Comparison of ENCODE assay signal across 21 mouse cellular contexts in the genomic region with DNA sequence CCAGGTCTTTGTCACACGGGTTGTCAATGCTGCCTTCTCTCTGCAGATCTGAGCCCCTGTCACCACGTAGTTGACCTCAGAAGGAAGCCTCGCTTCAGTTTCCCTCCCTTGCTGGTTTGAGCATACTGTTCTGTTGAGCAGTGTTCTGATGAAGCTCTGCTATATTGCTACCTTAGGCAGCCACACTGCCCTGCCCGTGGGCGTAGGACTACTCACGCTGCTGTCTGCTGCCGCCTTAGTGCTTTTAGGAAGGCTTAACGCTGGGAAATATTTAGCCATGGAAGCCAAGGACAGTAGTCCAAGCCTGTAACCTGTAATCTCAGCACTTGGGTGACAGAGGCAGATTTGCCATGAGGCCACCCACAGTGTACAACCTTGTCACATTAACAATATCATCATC.
DNase-seq lines count a peak whose midpoint lies in the region; ATAC-seq lines count a peak whose summit lies in the region.
"Had no signal": no experiment of that assay in that cellular context is flagged by ENCODE, and none has a peak within 500 bp of the region (broad histone marks: within the 10 kb centered on the region; RNA-seq: fewer than 3 reads in every experiment).

No protein-coding gene starts in this region.

- peak; percentile 66; the same call in 1 of the 2 replicates for ATAC-seq in frontal cortex, adult (ENCODE audit: low TSS enrichment)
- ATAC-seq: activated CD4-positive, CD25-positive, alpha-beta regulatory T cell, adult 4 months; CD4-positive, CD25-positive, alpha-beta regulatory T cell, adult 4 months; forebrain, embryonic 14.5 days; forebrain, embryonic 16.5 days; Patski had no signal

- DNase-seq in frontal cortex, postnatal 10 days (ENCODE audit: low spot score in 2 of 2): no peak
- DNase-seq in right cerebral cortex, adult 2 months (ENCODE audit: low spot score in 2 of 2): peak; percentile 36 to 37
- no peak for DNase-seq in right cerebral cortex, postnatal 14 days
- DNase-seq in brain, adult 2 months (ENCODE audit: low read depth, low spot score): peak; percentile 20
- DNase-seq: adrenal gland, adult 8-10 months; adrenal gland, postnatal 14 days; adrenal gland, postnatal 36 days; B cell, adult 2 months; cerebellum, adult 11 months; cerebellum, adult 18-20 months; cerebellum, adult 8-10 months; cerebellum, adult 9-11 months; cerebellum, postnatal 14 days; cerebellum, postnatal 36 days; embryo, embryonic 11 days had no signal

Comparison
In these comparisons a context has a peak if more than half of its experiments do, and no peak if none do; other contexts are left out.
1. DNase-seq: peak in right cerebral cortex, adult 2 months (2 of 2) and brain, adult 2 months (single experiment); none in frontal cortex, postnatal 10 days (0 of 2) and right cerebral cortex, postnatal 14 days (single experiment).